Mouse (Mus musculus): ENCODE measurements around the gene Olfr406. TPM values are rescaled to one million over a fixed set of nuclear protein-coding genes. Genes with fewer than 3 reads are reported as not detected.

Gene Olfr406
- total RNA-seq (2023), result not detected

DNA sequence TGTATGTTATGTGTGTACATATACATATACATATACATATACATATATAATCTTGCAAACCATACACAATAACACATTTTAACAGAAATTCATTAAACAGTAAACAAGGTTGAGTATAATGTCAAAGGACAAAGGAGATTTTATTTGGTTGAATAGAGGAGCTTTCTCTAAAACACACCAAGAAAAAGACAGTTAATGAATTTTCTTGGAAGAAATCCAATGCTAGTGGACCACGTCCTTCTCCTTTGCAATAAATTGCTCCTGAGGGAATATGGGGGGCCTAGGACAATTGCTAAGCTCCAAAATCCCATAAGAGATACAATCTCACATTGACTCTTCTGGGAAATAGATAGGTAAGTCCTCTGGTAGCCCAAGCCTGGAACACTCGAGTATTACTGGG is at the start of gene Olfr406:
Gene Olfr406 (plus strand): TSS at position 301 of the 400 bp plus-strand sequence.

GRCm38 (mm10) chr11:74211279-74211678 is 48.3 kb upstream of the Olfr406 start, which contains the start of gene Olfr43:
TSS of gene Olfr43 (minus strand) at chr11:74211379.

DNA sequence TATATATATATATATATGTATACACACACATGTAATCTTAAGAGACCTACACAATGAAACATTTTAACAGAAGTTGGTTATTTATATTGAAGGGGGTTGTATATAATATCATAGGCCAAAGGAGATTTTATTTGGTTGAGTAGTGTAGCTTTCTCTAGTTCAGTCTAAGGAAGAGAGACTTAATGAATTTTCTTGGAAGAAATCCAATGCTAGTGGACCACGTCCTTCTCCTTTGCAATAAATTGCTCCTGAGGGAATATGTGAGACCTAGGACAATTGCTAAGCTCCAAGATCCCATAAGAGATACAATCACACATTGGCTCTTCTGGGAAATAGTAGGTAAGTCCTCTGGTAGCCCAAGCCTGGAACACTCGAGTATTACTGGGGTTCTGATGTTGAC is 23.8 kb downstream of the Olfr406 start, which contains the start of gene Olfr59:
Gene Olfr59 (plus strand): TSS at position 301 of the 400 bp plus-strand sequence.

Other genes with a start within 250 kb of the Olfr406 start
- not detected for gene Olfr139, start 203.3 kb upstream of the Olfr406 start, total RNA-seq (2023)
- not detected for gene Olfr399, start 203.2 kb upstream of the Olfr406 start, total RNA-seq (2023)
- gene Zfp616, start 189.9 kb upstream of the Olfr406 start, total RNA-seq (2023), result not detected
- not detected for gene Olfr401, start 146.1 kb upstream of the Olfr406 start, total RNA-seq (2023)
- not detected for gene Olfr402, start 106.3 kb upstream of the Olfr406 start, total RNA-seq (2023)
- not detected for gene Olfr403, start 73.6 kb upstream of the Olfr406 start, total RNA-seq (2023)
- not detected for gene Olfr43, start 48.4 kb upstream of the Olfr406 start, total RNA-seq (2023)
- not detected for gene Olfr59, start 23.9 kb downstream of the Olfr406 start, total RNA-seq (2023)
- not detected for gene Olfr410, start 78.2 kb downstream of the Olfr406 start, total RNA-seq (2023)
- not detected for gene Olfr411, start 92.8 kb downstream of the Olfr406 start, total RNA-seq (2023)
- gene Olfr412, start 102.3 kb downstream of the Olfr406 start, total RNA-seq (2023), result not detected